Mouse (Mus musculus) C2C12 (cell line): ENCODE measurements around the gene Cdca4. TPM values are rescaled to one million over a fixed set of nuclear protein-coding genes. Genes with fewer than 3 reads are reported as not detected.
A peak's percentile ranks its signal among the peaks of the same experiment; 100 is the strongest.

Experiments used
- H3K27me3 ChIP-seq: one replicate; pipeline ENCODE4 v1.6.1; 2011; ENCODE audit not compliant: control insufficient read depth, insufficient read depth, insufficient read length
- H3K36me3 ChIP-seq: one replicate; pipeline ENCODE4 v1.6.1; 2011; ENCODE audit not compliant: control insufficient read depth, insufficient read depth
- H3K4me3 ChIP-seq: one replicate; pipeline ENCODE4 v1.5.1; 2011; ENCODE audit warnings: mild to moderate bottlenecking, control low read depth; ENCODE audit not compliant: poor library complexity, insufficient read depth, severe bottlenecking
- H3K79me2 ChIP-seq: one replicate; pipeline ENCODE4 v1.6.1; 2011; ENCODE audit not compliant: control insufficient read depth, insufficient read depth
- H3K79me3 ChIP-seq: one replicate; pipeline ENCODE4 v1.6.1; 2011; ENCODE audit warnings: low read depth, control low read depth
- H3ac ChIP-seq: one replicate; pipeline ENCODE3; 2011; ENCODE audit warnings: low read depth; ENCODE audit not compliant: control insufficient read depth, insufficient read length
- CEBPB ChIP-seq: IDR thresholded peaks from one replicate; pipeline ENCODE4 v1.6.1; 2011; ENCODE audit warnings: low read depth, mild to moderate bottlenecking, control low read depth, moderate library complexity
- CTCF ChIP-seq: IDR thresholded peaks from one replicate; pipeline ENCODE4 v1.5.1; 2011; ENCODE audit not compliant: control insufficient read depth, insufficient read depth, insufficient read length
- FOSL1 ChIP-seq: IDR thresholded peaks from one replicate; pipeline ENCODE4 v1.8.0; 2011; ENCODE audit warnings: mild to moderate bottlenecking, low read length; ENCODE audit not compliant: poor library complexity, insufficient read depth, severe bottlenecking
- MAX ChIP-seq: IDR thresholded peaks from one replicate; pipeline ENCODE4 v1.6.1; 2011; ENCODE audit warnings: mild to moderate bottlenecking, control low read depth
- MYOD1 ChIP-seq: IDR thresholded peaks from one replicate; pipeline ENCODE4 v1.6.1; 2011; ENCODE audit warnings: low read depth; ENCODE audit not compliant: control insufficient read depth, insufficient read length
- MYOG ChIP-seq: IDR thresholded peaks from one replicate; pipeline ENCODE4 v1.6.1; 2011; ENCODE audit not compliant: control insufficient read depth, insufficient read length; ENCODE audit errors: extremely low read depth
- USF1 ChIP-seq: IDR thresholded peaks from one replicate; pipeline ENCODE4 v1.6.1; 2011; ENCODE audit warnings: low read depth, mild to moderate bottlenecking, control low read depth, moderate library complexity
- polyA plus RNA-seq: library from polyadenylated mRNA; unstranded; fragments of >200 nt; fragmentation: generic; extraction: Trizol; gene quantifications from one replicate; pipeline ENCODE4 v1.2.1, GENCODE M21; 2012; ENCODE audit warnings: missing spikeins

Gene Cdca4
- polyA plus RNA-seq, 1 experiment = 61.9 TPM

GRCm38 (mm10) chr12:112854610-112855333 lies 25.5 kb upstream of the Cdca4 start:
- no peaks in the 10 kb centered on the region for H3K36me3 ChIP-seq
- H3K27me3 ChIP-seq = no peaks in the 10 kb centered on the region
- H3K4me3 ChIP-seq = no peak overlapping the region
- H3ac ChIP-seq = no peak overlapping the region
- TF ChIP-seq USF1 (peak; percentile 61), MAX (no peak)
- no peaks in the 10 kb centered on the region for H3K79me3 ChIP-seq
- H3K79me2 ChIP-seq = no peaks in the 10 kb centered on the region

- H3K4me3 ChIP-seq = no peak overlapping the region
- H3ac ChIP-seq = no peak overlapping the region
- TF ChIP-seq CEBPB (no peak), FOSL1 (no peak), USF1 (no peak), MYOG (no peak), CTCF (no peak), MAX (no peak), MYOD1 (no peak)
- no peaks in the 10 kb centered on the region for H3K79me2 ChIP-seq
- no peaks in the 10 kb centered on the region for H3K36me3 ChIP-seq
- H3K79me3 ChIP-seq = no peaks in the 10 kb centered on the region
- H3K27me3 ChIP-seq = no peaks in the 10 kb centered on the region
Observed at GRCm38 (mm10) chr12:112853050-112853729, 24.0 kb upstream of the Cdca4 start.

GRCm38 (mm10) chr12:112851116-112851515 lies 21.9 kb upstream of the Cdca4 start:
- no peaks in the 10 kb centered on the region for H3K79me2 ChIP-seq
- no peaks in the 10 kb centered on the region for H3K27me3 ChIP-seq
- no peak for TF ChIP-seq USF1
- TF ChIP-seq FOSL1 = no peak
- TF ChIP-seq CTCF = no peak
- TF ChIP-seq MYOG = no peak
- TF ChIP-seq MAX = no peak
- TF ChIP-seq CEBPB = no peak
- no peak for TF ChIP-seq MYOD1
- no peak overlapping the region for H3K4me3 ChIP-seq
- peak overlapping the region; percentile 53 for H3ac ChIP-seq
- no peaks in the 10 kb centered on the region for H3K79me3 ChIP-seq
- no peaks in the 10 kb centered on the region for H3K36me3 ChIP-seq

- Histone ChIP-seq H3K79me3 (no peaks in the 10 kb centered on the region), H3K27me3 (no peaks in the 10 kb centered on the region), H3K79me2 (no peaks in the 10 kb centered on the region), H3K4me3 (no peak overlapping the region), H3K36me3 (no peaks in the 10 kb centered on the region), H3ac (no peak overlapping the region)
- TF ChIP-seq MYOG = no peak
- TF ChIP-seq CEBPB = no peak
- no peak for TF ChIP-seq MYOD1
- TF ChIP-seq FOSL1 = no peak
- TF ChIP-seq MAX = no peak
Observed at GRCm38 (mm10) chr12:112850344-112850743, 21.1 kb upstream of the Cdca4 start.

GRCm38 (mm10) chr12:112849235-112850022 lies 20.2 kb upstream of the Cdca4 start:
- Histone ChIP-seq H3K36me3 (no peaks in the 10 kb centered on the region), H3ac (no peak overlapping the region), H3K4me3 (no peak overlapping the region), H3K79me3 (no peaks in the 10 kb centered on the region), H3K79me2 (no peaks in the 10 kb centered on the region), H3K27me3 (no peaks in the 10 kb centered on the region)
- no peak for TF ChIP-seq MAX
- no peak for TF ChIP-seq FOSL1
- TF ChIP-seq CEBPB = no peak
- no peak for TF ChIP-seq CTCF
- TF ChIP-seq MYOD1 = no peak
